Mouse (Mus musculus): Measurements from ENCODE around the gene Traf3. TPM values are rescaled to one million over a fixed set of nuclear protein-coding genes. Genes with fewer than 3 reads are reported as not detected.

The Traf3 gene
- polyA plus RNA-seq, 1 experiment from 2014 or later, result 3.2 TPM

DNA sequence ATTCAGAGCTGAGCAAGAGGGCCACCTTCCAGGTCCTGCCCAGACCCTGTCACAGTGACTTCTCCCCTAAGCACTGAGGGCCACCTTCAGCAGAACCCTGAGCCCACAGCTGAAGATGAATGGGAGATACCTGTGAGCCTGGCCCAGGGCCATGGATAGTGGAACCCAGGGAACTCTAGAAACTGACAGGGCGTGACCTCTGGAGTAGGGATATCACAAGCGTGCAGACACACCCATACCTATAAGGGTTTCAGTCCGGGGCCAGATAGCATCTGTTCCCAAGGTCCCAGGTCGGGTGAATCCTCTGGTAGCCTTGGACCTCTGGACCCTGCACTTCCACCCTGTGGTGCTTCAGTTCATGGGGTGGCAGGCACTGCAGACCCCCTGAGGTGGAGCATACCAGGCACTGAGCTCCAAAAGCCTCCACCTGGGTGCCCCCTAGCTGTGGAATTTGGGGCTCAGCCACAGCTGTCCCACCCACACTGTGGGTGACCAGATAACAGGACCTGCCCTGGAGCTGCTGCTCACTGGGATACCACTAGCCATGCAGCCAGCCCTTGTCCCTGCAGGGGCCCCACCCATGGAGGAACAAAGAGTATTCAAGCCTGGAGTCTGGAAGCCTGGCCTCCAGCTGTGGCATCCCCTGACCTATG, 101.6 kb downstream of the Traf3 start:
- H3K9me3 ChIP-seq (replicated peaks), result no peaks in the 10 kb centered on the region
- no peak overlapping the region; the same call in 1 of the 2 replicates for H3K4me3 ChIP-seq (replicated peaks)
- H3K4me1 ChIP-seq (replicated peaks), result peaks cover 66% of the 10 kb centered on the region
- H3K9ac ChIP-seq, result peak overlapping the region; percentile 26
- H3K27me3 ChIP-seq, result peaks cover 43% of the 10 kb centered on the region
- WGBS (ENCODE audit: insufficient replicate concordance), result 27% methylated on average over 4 of the region's 4 CpGs
- H3K36me3 ChIP-seq, result 0 out of 2 replicates have a peak, but pooled peaks cover 6% of the 10 kb centered on the region
- DNase-seq (peak; percentile 64), ATAC-seq (ENCODE audit: low read depth) (peak; percentile 86)
- H3K4me2 ChIP-seq, result peak overlapping the region; percentile 42
- peak overlapping the region; percentile 79 for H3K27ac ChIP-seq

GRCm38 (mm10) chr12:111270629-111271277, 104.6 kb downstream of the Traf3 start, which contains the start of gene Amn:
Gene Amn (plus strand): TSS chr12:111271095.
- H3K9ac ChIP-seq, result no peak within 1 kb of the TSS
- no peak within 1 kb of the TSS for H3K27ac ChIP-seq
- H3K4me2 ChIP-seq, result peak within 1 kb of the TSS; percentile 43
- H3K27me3 ChIP-seq, result peaks cover 73% of the 10 kb centered on the region
- H3K9me3 ChIP-seq (replicated peaks), result no peaks in the 10 kb centered on the region
- DNase-seq (no peak), ATAC-seq (ENCODE audit: low read depth) (no peak)
- H3K36me3 ChIP-seq, result no peaks in the 10 kb centered on the region
- WGBS (ENCODE audit: insufficient replicate concordance), result 26% methylated on average over 25 of the region's 25 CpGs
- H3K4me1 ChIP-seq (replicated peaks), result peaks cover 83% of the 10 kb centered on the region
- H3K4me3 ChIP-seq (replicated peaks), result peak within 1 kb of the TSS; percentile 22

GRCm38 (mm10) chr12:111271406-111271805, 105.2 kb downstream of the Traf3 start:
- H3K27ac ChIP-seq, result no peak overlapping the region
- H3K4me3 ChIP-seq (replicated peaks), result peak overlapping the region; percentile 22
- H3K27me3 ChIP-seq, result peaks cover 79% of the 10 kb centered on the region
- peak overlapping the region; percentile 43 for H3K4me2 ChIP-seq
- DNase-seq (no peak), ATAC-seq (ENCODE audit: low read depth) (no peak)
- peaks cover 78% of the 10 kb centered on the region for H3K4me1 ChIP-seq (replicated peaks)
- no peaks in the 10 kb centered on the region for H3K9me3 ChIP-seq (replicated peaks)
- 5% methylated on average over 28 of the region's 28 CpGs for WGBS (ENCODE audit: insufficient replicate concordance)
- H3K9ac ChIP-seq, result no peak overlapping the region
- H3K36me3 ChIP-seq, result no peaks in the 10 kb centered on the region

DNA sequence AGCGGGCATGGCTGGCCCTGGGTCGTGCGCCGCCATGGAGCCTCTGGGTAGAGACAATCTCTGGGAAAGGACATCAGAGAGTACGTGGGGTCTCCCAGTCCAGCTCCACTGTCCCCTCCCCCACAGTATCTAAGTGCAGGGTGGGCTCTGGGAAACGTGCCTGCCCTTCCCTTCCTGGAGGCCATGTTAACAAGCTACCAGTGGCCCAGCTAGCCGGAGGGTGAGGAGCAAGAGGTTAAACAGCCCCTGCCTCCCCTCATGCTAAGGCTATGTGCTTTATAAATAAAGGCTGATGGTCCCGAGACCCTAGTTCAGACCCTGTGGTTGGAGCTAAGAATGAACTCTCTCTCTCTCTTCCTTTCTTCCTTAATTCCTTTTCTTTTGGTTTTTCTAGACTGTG, 105.8 kb downstream of the Traf3 start:
- Histone ChIP-seq H3K9me3 (replicated peaks) (no peaks in the 10 kb centered on the region), H3K4me1 (replicated peaks) (peaks cover 72% of the 10 kb centered on the region), H3K4me3 (replicated peaks) (peak overlapping the region; percentile 22), H3K27me3 (peaks cover 85% of the 10 kb centered on the region), H3K27ac (no peak overlapping the region), H3K36me3 (no peaks in the 10 kb centered on the region), H3K4me2 (peak overlapping the region; percentile 43), H3K9ac (no peak overlapping the region)
- ATAC-seq (ENCODE audit: low read depth), result no peak
- no peak for DNase-seq
- WGBS (ENCODE audit: insufficient replicate concordance), result 18% methylated on average over 8 of the region's 8 CpGs

DNA sequence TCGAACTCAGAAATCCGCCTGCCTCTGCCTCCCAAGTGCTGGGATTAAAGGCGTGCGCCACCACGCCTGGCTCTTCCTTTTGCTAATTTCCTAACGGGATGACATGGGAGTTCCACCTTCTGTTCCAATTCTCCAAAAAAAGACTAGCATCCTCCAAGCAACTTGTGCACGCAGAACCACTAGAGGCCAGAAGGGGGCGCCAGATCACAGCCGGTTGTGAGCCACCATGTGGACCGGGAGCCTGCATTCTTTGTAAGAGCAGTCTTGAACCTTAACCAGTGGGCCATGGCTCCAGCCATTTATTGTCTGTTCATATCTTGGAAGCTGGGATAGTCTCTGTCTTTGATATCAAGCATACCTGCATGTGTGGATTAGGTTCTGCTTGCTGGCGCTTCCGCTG, 106.2 kb downstream of the Traf3 start:
- no peak overlapping the region for H3K4me3 ChIP-seq (replicated peaks)
- peak; percentile 59 for DNase-seq
- H3K4me2 ChIP-seq, result no peak overlapping the region
- ATAC-seq (ENCODE audit: low read depth), result no peak
- no peak overlapping the region for H3K27ac ChIP-seq
- no peak overlapping the region for H3K9ac ChIP-seq
- H3K4me1 ChIP-seq (replicated peaks), result peaks cover 68% of the 10 kb centered on the region
- H3K27me3 ChIP-seq, result peaks cover 89% of the 10 kb centered on the region
- no peaks in the 10 kb centered on the region for H3K9me3 ChIP-seq (replicated peaks)
- H3K36me3 ChIP-seq, result no peaks in the 10 kb centered on the region
- WGBS (ENCODE audit: insufficient replicate concordance), result 16% methylated on average over 12 of the region's 12 CpGs

DNA sequence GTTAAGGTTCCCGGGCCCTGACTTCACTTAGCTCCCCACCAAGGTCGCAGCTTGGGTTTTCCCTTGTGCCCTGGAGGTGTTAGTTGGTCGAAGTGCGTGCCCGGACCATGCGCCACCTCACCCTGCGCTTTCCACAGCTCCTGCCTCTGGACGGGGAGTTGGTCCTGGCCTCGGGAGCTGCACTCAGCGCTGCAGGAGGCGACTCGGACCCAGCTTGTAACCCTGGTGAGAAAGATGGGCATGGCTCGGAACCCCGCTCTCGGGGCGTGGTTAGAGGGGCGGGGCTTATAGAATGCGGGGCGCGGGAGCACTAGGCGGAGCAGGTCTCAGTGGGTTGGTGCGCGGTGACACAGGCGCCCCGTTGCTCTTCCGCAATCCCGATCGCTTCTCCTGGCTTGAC, 107.8 kb downstream of the Traf3 start:
- 5% methylated on average over 28 of the region's 28 CpGs for WGBS (ENCODE audit: insufficient replicate concordance)
- no peaks in the 10 kb centered on the region for H3K9me3 ChIP-seq (replicated peaks)
- H3K27me3 ChIP-seq, result peaks cover 85% of the 10 kb centered on the region
- peaks cover 52% of the 10 kb centered on the region for H3K4me1 ChIP-seq (replicated peaks)
- DNase-seq, result no peak
- peak overlapping the region; percentile 55 for H3K4me2 ChIP-seq
- no peak overlapping the region for H3K27ac ChIP-seq
- H3K36me3 ChIP-seq, result no peaks in the 10 kb centered on the region
- no peak overlapping the region for H3K9ac ChIP-seq
- ATAC-seq (ENCODE audit: low read depth), result no peak
- H3K4me3 ChIP-seq (replicated peaks), result peak overlapping the region; percentile 40

DNA sequence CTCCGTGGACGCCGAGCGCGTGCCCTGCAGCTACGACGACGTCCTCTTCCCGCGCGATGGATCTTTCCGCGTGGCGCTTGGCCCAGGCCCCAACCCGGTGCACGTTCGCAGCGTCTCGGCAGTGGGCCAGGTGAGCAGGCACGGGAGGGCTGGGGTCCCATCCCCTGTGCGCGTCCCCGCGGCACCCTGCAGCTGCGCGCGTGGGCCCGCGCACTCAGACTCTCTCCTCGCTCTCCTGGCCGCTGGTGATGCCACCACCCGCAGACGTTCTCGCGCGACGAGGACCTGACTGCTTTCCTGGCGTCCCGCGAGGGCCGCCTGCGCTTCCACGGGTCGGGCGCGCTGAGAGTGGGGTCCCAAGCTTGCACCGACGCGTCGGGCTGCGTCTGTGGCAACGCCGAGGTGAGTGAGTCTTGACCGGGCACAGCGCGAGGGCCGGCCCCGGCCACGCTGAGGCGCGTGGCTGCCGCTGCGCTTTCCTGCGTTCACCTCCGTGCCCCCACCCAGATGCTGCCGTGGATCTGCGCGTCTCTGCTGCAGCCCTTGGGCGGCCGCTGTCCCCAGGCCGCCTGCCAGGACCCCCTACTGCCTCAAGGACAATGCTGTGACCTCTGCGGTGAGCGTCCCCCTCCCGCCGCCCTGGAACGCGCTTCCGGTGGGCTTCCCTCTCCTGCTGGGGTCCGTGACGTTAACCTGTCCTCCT, 108.4 kb downstream of the Traf3 start:
- ATAC-seq (ENCODE audit: low read depth), result no peak
- Histone ChIP-seq H3K27ac (no peak overlapping the region), H3K4me2 (peak overlapping the region; percentile 55), H3K4me1 (replicated peaks) (peaks cover 46% of the 10 kb centered on the region), H3K9ac (no peak overlapping the region), H3K4me3 (replicated peaks) (peak overlapping the region; percentile 40), H3K9me3 (replicated peaks) (no peaks in the 10 kb centered on the region), H3K27me3 (peaks cover 79% of the 10 kb centered on the region), H3K36me3 (no peaks in the 10 kb centered on the region)
- no peak for DNase-seq
- WGBS (ENCODE audit: insufficient replicate concordance), result 5% methylated on average over 80 of the region's 80 CpGs

- Histone ChIP-seq H3K27ac (no peak overlapping the region), H3K9me3 (replicated peaks) (no peaks in the 10 kb centered on the region), H3K4me1 (replicated peaks) (peaks cover 39% of the 10 kb centered on the region), H3K4me3 (replicated peaks) (peak overlapping the region; percentile 40), H3K9ac (no peak overlapping the region), H3K4me2 (peak overlapping the region; percentile 55), H3K36me3 (no peaks in the 10 kb centered on the region), H3K27me3 (peaks cover 72% of the 10 kb centered on the region)
- ATAC-seq (ENCODE audit: low read depth) (no peak), DNase-seq (no peak)
- 3% methylated on average over 58 of the region's 58 CpGs for WGBS (ENCODE audit: insufficient replicate concordance)
Observed at GRCm38 (mm10) chr12:111275150-111275841, 109.1 kb downstream of the Traf3 start.

DNA sequence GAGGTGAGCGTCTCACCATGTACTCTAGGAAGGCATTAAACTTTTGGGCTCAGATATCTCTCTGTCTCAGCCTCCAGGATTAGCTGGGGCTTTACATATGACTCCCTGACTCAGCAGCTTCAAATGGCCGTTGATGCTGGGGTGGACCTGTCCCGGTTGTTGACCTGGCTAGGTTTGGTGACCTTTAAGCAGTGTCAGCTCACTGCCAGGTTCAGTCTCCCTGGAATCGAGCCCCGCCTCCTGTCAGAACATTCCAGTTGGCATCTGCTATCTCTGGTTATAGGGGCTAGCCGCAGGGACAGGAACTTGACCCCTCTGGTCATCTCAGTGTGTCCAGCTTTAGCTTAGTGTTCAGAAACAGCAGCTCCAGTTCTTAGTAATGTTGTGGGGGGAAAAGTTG, 110.2 kb downstream of the Traf3 start:
- Histone ChIP-seq H3K4me3 (replicated peaks) (no peak overlapping the region), H3K4me1 (replicated peaks) (peaks cover 28% of the 10 kb centered on the region), H3K9me3 (replicated peaks) (no peaks in the 10 kb centered on the region), H3K36me3 (no peaks in the 10 kb centered on the region), H3K27ac (no peak overlapping the region), H3K4me2 (no peak overlapping the region), H3K9ac (no peak overlapping the region), H3K27me3 (peaks cover 61% of the 10 kb centered on the region)
- ATAC-seq (ENCODE audit: low read depth) (no peak), DNase-seq (no peak)
- 38% methylated on average over 6 of the region's 6 CpGs for WGBS (ENCODE audit: insufficient replicate concordance)

DNA sequence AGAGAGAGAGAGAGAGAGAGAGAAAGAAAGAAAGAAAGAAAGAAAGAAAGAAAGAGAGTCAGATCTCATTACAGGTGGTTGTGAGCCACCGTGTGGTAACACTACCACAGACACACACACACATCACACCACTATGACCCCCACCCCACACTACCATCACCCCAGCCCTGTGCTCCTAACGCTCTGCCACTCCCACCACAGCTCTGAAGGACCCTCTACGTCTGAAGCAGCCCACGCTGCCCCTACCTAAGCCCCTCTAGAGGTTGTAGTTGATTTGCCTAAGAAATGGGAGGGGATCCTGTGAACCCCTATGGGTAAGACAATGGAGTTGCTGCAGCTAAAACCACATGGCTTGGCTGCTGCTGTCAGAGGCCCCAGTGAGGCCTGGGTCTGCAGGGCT, 117.4 kb downstream of the Traf3 start:
- DNase-seq, result no peak
- Histone ChIP-seq H3K4me1 (replicated peaks) (0 out of 2 replicates have a peak, but pooled peaks cover 3% of the 10 kb centered on the region), H3K27me3 (peaks cover 2% of the 10 kb centered on the region; the same call in 1 of the 2 replicates), H3K27ac (no peak overlapping the region), H3K9ac (no peak overlapping the region), H3K4me3 (replicated peaks) (no peak overlapping the region), H3K9me3 (replicated peaks) (no peaks in the 10 kb centered on the region), H3K4me2 (no peak overlapping the region), H3K36me3 (no peaks in the 10 kb centered on the region)
- no peak for ATAC-seq (ENCODE audit: low read depth)
- 78% methylated on average over 4 of the region's 4 CpGs for WGBS (ENCODE audit: insufficient replicate concordance)

GRCm38 (mm10) chr12:111284532-111284931, 118.4 kb downstream of the Traf3 start:
- H3K4me2 ChIP-seq, result peak overlapping the region; percentile 1; the same call in 1 of the 2 replicates
- no peak overlapping the region for H3K27ac ChIP-seq
- no peaks in the 10 kb centered on the region for H3K36me3 ChIP-seq
- H3K4me3 ChIP-seq (replicated peaks), result no peak overlapping the region
- peaks cover 2% of the 10 kb centered on the region; the same call in 1 of the 2 replicates for H3K27me3 ChIP-seq
- no peak for DNase-seq
- 0 out of 2 replicates have a peak, but pooled peaks cover 3% of the 10 kb centered on the region for H3K4me1 ChIP-seq (replicated peaks)
- no peak for ATAC-seq (ENCODE audit: low read depth)
- H3K9ac ChIP-seq, result no peak overlapping the region
- 27% methylated on average over 10 of the region's 10 CpGs for WGBS (ENCODE audit: insufficient replicate concordance)
- H3K9me3 ChIP-seq (replicated peaks), result no peaks in the 10 kb centered on the region
